Mouse (Mus musculus) midbrain, embryonic 10.5 days (tissue): ENCODE measurements around the gene Hoxc5. TPM values are rescaled to one million over a fixed set of nuclear protein-coding genes. Genes with fewer than 3 reads are reported as not detected.

Experiments
- DNase-seq: peaks from one replicate; pipeline ENCODE4 v3.0.0-alpha.2; 2017; ENCODE audit warnings: low spot score
- H3K27ac ChIP-seq: fragments of 300-500 bp; sonication (generic); replicated peaks from 2 replicates; pipeline ENCODE4 v1.5.1; 2016; ENCODE audit warnings: mild to moderate bottlenecking
- H3K27me3 ChIP-seq: fragments of 300-500 bp; sonication (generic); 2 replicates; pipeline ENCODE4 v1.6.1; 2016; ENCODE audit warnings: low read depth, mild to moderate bottlenecking; ENCODE audit not compliant: poor library complexity, severe bottlenecking
- H3K36me3 ChIP-seq: fragments of 300-500 bp; sonication (generic); 2 replicates; pipeline ENCODE4 v1.6.1; 2016; ENCODE audit warnings: mild to moderate bottlenecking, moderate library complexity
- H3K4me1 ChIP-seq: fragments of 300-500 bp; sonication (generic); 2 replicates; pipeline ENCODE4 v1.6.1; 2016
- H3K4me3 ChIP-seq: fragments of 300-500 bp; sonication (generic); 2 replicates; pipeline ENCODE4 v1.5.1; 2016; ENCODE audit warnings: mild to moderate bottlenecking, moderate library complexity
- H3K9me3 ChIP-seq: fragments of 300-500 bp; sonication (generic); replicated peaks from 2 replicates; pipeline ENCODE4 v1.6.1; 2016; ENCODE audit warnings: mild to moderate bottlenecking
- WGBS: fragments of 180-500 bp; shearing (Covaris S2); methylation state at CpG from one replicate; pipeline ENCODE4 v1.1.7; 2016; 5-methylcytosine and 5-hydroxymethylcytosine counted together
- polyA plus RNA-seq: library from polyadenylated mRNA; unstranded; fragments of >200 nt; fragmentation: Nextera tagmentation; extraction: Ambion mirVana; gene quantifications from 2 replicates; pipeline ENCODE4 v1.2.1, GENCODE M21; 2016

Gene Hoxc5
- polyA plus RNA-seq, 1 experiment from 2014 or later, result 0.06 TPM

DNA sequence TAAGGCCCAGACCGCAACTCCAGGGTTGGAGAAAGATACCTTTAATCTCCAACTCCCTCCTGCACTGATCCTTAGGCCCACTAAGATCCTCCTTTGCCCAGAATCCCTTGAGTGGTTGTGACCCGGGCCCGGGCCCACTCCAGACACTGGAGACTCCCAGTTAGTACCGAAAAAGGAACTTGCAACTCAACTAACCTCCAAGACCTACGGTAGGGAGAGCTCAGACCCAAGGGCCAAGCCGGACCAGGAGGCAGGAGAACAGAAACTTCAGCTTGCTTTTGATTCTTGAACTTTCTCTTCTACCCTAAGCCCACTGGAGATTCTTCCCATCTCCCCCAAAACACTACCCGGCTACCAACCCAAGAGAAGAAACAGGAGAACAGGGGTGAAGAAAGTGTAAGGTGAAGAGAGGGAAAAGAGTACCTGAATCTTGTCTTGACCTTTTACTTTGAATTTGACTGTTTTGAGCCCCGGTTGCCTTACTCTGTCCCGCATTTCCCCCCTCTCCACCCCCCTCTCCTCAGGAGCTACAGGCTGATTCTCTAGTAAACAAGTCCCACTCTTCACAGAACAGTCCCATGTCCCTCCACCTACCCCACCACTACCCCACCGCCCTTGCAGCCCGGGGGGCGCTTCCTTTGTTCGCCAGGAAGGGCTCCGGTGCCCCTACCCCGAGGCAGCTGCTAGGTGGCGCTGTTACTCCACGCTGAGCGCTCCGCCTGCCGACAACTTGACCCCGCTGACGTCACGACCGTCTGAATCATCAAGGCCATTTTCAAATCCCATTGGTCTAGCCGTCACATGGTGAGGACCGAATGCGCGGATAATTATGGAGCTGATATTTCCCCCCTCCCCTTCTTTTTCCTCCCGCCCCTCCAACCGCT is 1.1 kb upstream of the Hoxc5 start:
- 1% methylated on average over 30 of the region's 30 CpGs for WGBS
- H3K27ac ChIP-seq, result no peak overlapping the region
- peak overlapping the region; percentile 22 for H3K4me3 ChIP-seq
- peaks cover 100% of the 10 kb centered on the region for H3K27me3 ChIP-seq
- H3K9me3 ChIP-seq, result no peaks in the 10 kb centered on the region
- DNase-seq, result peak; percentile 87
- no peaks in the 10 kb centered on the region for H3K36me3 ChIP-seq
- peaks cover 7% of the 10 kb centered on the region; the same call in 1 of the 2 replicates for H3K4me1 ChIP-seq

DNA sequence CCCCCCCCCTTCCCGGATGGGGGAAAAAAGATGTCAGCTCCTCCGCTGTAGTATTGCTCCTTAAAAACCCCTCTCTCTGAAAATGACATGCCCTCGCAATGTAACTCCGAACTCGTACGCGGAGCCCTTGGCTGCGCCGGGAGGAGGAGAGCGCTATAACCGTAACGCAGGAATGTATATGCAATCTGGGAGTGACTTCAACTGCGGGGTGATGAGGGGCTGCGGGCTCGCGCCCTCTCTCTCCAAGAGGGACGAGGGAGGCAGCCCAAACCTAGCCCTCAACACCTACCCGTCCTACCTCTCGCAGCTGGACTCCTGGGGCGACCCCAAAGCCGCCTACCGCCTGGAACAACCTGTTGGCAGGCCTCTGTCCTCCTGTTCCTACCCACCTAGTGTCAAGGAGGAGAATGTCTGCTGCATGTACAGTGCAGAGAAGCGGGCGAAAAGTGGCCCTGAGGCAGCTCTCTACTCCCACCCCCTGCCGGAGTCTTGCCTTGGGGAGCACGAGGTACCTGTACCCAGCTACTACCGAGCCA is 399 bp upstream of the Hoxc5 start, which contains the start of gene Hoxc10:
Gene Hoxc10, plus strand, starts transcription at position 21 of the 536 bp plus-strand sequence.
- peaks cover 100% of the 10 kb centered on the region for H3K27me3 ChIP-seq
- H3K4me1 ChIP-seq, result peaks cover 7% of the 10 kb centered on the region; the same call in 1 of the 2 replicates
- no peak for DNase-seq
- no peaks in the 10 kb centered on the region for H3K9me3 ChIP-seq
- WGBS, result 3% methylated on average over 27 of the region's 27 CpGs
- no peak within 1 kb of the TSS for H3K27ac ChIP-seq
- H3K36me3 ChIP-seq, result no peaks in the 10 kb centered on the region
- peak within 1 kb of the TSS; percentile 22 for H3K4me3 ChIP-seq

DNA sequence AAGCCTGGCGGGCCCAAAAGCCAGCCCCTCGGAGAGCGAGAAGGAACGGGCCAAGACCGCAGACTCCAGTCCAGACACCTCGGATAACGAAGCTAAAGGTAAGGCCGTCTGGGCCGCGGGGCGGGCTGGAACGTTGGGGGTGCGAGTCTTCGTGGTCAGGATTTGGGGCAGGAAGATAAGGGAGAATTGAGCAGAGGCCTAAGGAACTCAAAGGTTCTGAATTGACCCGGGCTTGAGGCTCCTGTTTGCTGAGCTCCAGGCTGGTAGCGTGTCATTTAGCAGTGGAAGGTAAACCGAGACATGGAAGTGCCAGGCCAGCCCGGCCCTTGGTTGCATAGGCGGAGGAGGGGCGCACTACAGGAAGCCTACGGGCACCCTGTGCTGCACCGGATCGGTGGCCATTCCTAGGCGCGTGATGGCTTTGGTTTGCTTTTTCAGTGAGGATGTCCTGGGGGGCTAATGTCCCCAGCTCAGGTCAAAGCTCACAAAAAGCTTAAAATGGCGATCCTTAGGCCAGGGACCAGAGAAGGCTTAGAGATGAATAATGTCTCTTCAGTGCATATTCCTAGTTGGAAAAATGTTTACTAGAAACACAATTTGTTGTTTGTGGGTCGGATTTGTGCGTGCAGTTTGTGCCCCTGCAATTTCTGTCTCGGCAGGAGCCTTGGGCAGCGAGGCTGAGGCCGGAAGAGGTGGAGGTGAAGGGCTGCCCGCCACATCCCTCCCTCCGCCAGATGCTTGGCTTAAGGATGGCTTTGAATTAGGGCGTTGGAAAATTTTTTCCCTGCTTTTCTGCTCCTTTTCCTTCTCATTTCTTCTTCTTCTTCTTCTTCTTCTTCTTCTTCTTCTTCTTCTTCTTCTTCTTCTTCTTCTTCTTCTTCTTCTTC is 511 bp downstream of the Hoxc5 start:
- Histone ChIP-seq H3K4me3 (no peak overlapping the region), H3K9me3 (no peaks in the 10 kb centered on the region), H3K36me3 (no peaks in the 10 kb centered on the region), H3K27me3 (peaks cover 100% of the 10 kb centered on the region), H3K4me1 (peaks cover 7% of the 10 kb centered on the region; the same call in 1 of the 2 replicates), H3K27ac (no peak overlapping the region)
- 2% methylated on average over 34 of the region's 34 CpGs for WGBS
- DNase-seq, result no peak

DNA sequence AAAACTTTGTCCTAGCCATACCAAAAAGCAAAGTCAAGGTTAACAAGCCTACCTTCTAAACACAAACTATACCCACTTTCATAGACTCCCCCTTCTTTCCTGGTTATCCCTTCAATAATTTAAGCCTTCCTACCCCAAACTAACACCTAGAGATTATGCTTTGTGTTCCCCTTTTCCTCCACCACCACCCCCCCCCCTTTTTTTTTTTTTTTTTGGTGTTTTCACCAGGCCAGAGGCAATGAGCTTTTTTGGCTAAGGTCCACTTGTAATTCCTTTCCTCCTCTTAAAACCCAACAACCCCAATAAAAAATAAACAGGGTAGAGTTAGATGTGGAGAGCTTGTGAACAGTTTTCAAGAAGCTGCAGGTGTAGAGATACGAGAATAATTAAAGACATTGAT is 2.1 kb downstream of the Hoxc5 start:
- peaks cover 100% of the 10 kb centered on the region for H3K27me3 ChIP-seq
- peaks cover 7% of the 10 kb centered on the region; the same call in 1 of the 2 replicates for H3K4me1 ChIP-seq
- no peak overlapping the region for H3K27ac ChIP-seq
- no peak for DNase-seq
- WGBS, result 70% methylated on average over 1 of the region's 1 CpGs
- H3K36me3 ChIP-seq, result no peaks in the 10 kb centered on the region
- no peaks in the 10 kb centered on the region for H3K9me3 ChIP-seq
- no peak overlapping the region for H3K4me3 ChIP-seq

DNA sequence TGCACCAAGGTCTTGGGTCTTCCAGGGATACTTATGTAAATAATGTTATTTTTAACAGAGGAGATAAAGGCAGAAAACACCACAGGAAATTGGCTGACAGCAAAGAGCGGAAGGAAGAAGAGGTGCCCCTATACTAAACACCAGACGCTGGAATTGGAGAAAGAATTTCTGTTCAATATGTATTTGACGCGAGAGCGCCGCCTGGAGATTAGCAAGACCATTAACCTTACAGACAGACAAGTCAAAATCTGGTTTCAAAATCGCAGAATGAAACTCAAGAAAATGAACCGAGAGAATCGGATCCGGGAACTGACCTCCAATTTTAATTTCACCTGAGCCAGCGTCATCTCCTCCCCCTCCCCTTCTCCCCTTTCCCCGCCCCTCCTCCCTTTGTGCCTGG is 3.5 kb downstream of the Hoxc5 start:
- Histone ChIP-seq H3K27me3 (peaks cover 100% of the 10 kb centered on the region), H3K27ac (no peak overlapping the region), H3K36me3 (no peaks in the 10 kb centered on the region), H3K4me1 (peaks cover 7% of the 10 kb centered on the region; the same call in 1 of the 2 replicates), H3K9me3 (no peaks in the 10 kb centered on the region), H3K4me3 (no peak overlapping the region)
- no peak for DNase-seq
- WGBS, result 3% methylated on average over 12 of the region's 12 CpGs

DNA sequence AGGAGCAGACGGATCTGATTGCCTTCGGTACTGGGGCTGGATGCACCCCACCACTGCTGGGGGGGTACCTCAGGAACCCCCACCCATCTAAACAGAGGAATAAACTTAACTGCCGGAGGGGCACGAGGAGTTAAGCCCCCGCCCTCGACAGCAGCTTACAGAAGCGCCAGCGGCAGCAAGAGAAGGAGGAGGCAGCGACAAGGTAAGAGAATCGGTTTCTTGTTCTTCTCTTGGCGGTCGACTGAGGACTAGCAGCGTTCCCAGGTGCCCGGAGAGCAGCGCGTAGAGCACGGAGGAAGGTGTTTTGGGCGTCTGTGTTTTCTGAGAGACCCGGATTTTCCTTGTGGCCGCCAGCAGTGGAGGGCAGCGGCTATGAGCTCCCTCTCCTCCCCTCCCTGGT is 5.0 kb downstream of the Hoxc5 start:
- H3K27me3 ChIP-seq, result peaks cover 100% of the 10 kb centered on the region
- no peaks in the 10 kb centered on the region for H3K36me3 ChIP-seq
- under 1% methylated on average over 21 of the region's 21 CpGs for WGBS
- H3K27ac ChIP-seq, result no peak overlapping the region
- H3K9me3 ChIP-seq, result no peaks in the 10 kb centered on the region
- no peak for DNase-seq
- H3K4me1 ChIP-seq, result no peaks in the 10 kb centered on the region
- no peak overlapping the region for H3K4me3 ChIP-seq

DNA sequence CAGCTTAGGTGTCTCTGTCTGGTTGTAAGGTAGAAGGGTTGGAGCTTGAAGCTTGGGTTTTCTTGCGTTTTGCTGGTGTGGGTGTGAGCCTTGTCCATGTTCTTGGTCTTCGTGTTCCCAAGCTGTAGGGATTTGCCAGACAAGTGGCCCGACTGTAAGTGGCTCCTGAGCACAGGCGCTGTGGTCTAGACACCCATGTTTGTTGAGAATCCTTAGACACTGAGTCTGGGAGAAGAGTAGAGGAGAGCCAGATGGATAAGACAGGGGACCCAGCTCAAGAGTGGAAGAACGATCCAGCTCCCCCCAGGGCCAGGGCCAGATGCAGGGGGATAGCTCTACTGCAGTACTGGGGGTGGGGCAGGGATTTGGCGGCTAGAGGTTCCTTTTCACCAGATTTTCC is 5.5 kb downstream of the Hoxc5 start:
- no peak for DNase-seq
- H3K27me3 ChIP-seq, result peaks cover 100% of the 10 kb centered on the region
- WGBS, result 1% methylated on average over 6 of the region's 6 CpGs
- H3K4me3 ChIP-seq, result no peak overlapping the region
- no peaks in the 10 kb centered on the region for H3K9me3 ChIP-seq
- H3K4me1 ChIP-seq, result no peaks in the 10 kb centered on the region
- no peaks in the 10 kb centered on the region for H3K36me3 ChIP-seq
- H3K27ac ChIP-seq, result no peak overlapping the region

DNA sequence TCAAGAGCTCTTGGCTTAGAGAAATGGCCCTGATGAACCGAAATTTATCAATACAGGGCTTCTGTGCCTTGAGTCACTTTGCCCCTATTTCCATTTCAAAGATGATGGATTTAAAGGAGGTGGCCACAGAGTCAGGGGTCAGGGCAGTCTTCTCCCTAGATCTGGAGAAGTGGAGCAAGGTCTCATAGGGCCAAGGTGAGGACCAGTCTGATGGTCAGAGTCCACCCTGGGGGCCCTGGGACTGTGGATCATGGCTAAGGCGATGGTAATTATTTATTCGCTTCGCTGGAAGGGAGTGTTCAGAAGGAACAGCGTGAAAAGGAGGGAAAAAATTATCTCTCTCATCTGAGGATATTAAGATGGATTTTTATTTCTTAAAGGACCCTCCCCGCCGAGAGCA is 7.8 kb downstream of the Hoxc5 start:
- Histone ChIP-seq H3K36me3 (no peaks in the 10 kb centered on the region), H3K27me3 (peaks cover 100% of the 10 kb centered on the region), H3K4me1 (no peaks in the 10 kb centered on the region), H3K27ac (no peak overlapping the region), H3K9me3 (no peaks in the 10 kb centered on the region), H3K4me3 (no peak overlapping the region)
- no peak for DNase-seq
- WGBS, result 4% methylated on average over 7 of the region's 7 CpGs

DNA sequence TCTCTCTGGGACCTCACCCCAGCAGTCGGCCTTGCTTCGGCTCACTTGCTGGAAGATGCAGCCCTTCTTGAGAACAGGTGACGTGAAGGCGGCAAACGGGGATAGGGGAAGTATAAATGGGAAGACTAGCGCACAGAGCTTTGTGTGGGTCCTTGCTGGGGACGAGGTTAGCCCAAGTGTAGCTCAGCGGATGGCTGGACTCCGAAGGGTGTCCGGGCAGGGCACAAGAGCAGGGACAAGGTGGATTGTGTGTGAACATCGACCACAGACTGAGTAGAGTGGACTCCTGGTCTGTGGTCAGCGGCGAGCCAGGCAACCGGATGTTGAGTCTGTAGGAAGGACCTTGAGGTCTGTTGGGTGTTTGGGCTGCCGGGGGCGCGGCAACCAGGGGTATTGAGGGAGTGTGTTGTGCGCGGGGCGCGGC is 8.5 kb downstream of the Hoxc5 start:
- no peaks in the 10 kb centered on the region for H3K36me3 ChIP-seq
- DNase-seq, result peak; percentile 63
- no peak overlapping the region for H3K4me3 ChIP-seq
- H3K4me1 ChIP-seq, result no peaks in the 10 kb centered on the region
- WGBS, result 3% methylated on average over 21 of the region's 21 CpGs
- H3K27me3 ChIP-seq, result peaks cover 100% of the 10 kb centered on the region
- H3K9me3 ChIP-seq, result no peaks in the 10 kb centered on the region
- H3K27ac ChIP-seq, result no peak overlapping the region

DNA sequence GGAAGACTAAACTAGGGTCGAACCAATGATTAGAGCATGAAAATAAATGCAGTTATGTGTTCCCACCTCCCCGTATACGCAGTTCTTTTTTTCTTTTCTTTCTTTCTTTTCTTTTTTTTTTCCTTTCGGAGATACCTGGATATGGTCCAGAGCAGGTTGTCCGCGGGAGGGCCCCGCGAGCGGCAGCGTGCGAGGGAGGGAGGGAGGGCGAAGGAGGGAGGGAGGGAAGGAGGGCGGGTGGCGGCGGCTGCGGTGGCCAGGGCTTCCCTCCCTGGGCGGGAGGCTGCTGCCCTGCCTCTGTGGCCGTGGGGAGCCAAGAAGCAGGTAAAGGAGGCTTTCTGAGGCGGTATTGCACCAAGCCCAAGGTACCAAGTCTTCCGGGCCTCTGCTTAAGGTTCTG is 8.9 kb downstream of the Hoxc5 start, which contains the start of gene Hoxc9:
Gene Hoxc9, plus strand, starts transcription at position 269 of the 400 bp plus-strand sequence.
- H3K4me3 ChIP-seq, result no peak within 1 kb of the TSS
- no peaks in the 10 kb centered on the region for H3K9me3 ChIP-seq
- peaks cover 100% of the 10 kb centered on the region for H3K27me3 ChIP-seq
- under 1% methylated on average over 18 of the region's 20 CpGs for WGBS
- no peaks in the 10 kb centered on the region for H3K36me3 ChIP-seq
- peaks cover 4% of the 10 kb centered on the region for H3K4me1 ChIP-seq
- no peak within 1 kb of the TSS for H3K27ac ChIP-seq
- no peak for DNase-seq

DNA sequence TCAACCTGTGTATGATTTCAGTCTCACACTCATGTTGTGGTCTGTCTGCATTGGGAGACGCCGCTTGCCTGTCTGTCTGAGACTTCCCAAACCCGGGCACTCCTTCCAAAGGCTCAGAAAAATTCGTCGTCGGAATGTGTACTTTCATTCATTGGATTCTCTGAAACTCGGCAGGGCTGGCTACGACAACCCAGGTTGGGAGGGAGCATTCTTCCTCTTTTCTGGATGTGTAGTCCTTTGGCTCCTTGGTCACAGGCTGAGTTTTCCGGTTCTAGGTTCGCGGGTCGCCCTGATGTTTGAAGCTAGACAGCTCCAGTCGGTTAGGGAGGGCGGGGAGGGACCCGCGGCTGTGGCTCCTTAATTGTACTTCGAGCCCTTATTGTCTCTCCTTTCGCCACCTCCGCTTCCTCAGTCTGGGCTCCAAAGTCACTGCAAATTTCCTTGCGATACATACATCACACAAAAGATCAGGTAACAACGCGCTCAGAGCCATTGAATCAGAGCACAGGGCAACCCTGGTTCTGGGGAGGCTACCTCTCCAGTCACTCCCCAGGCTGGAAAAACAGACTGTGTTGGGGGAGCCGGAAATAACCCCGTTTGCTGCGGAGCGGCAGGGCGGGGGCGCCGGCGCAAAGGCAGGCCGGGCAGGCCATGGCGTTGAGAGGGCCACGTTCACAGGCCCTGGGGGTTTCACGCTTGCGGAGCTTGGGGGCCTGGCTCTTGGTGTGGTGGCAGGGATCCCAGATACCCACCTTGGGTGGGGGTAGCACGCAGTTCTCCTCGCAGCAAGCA is 9.6 kb downstream of the Hoxc5 start:
- Histone ChIP-seq H3K36me3 (no peaks in the 10 kb centered on the region), H3K9me3 (no peaks in the 10 kb centered on the region), H3K27me3 (peaks cover 100% of the 10 kb centered on the region), H3K4me3 (no peak overlapping the region), H3K27ac (no peak overlapping the region), H3K4me1 (peaks cover 10% of the 10 kb centered on the region)
- DNase-seq, result peak; percentile 55
- 1% methylated on average over 37 of the region's 37 CpGs for WGBS
